Mouse (Mus musculus) hindbrain, embryonic 13.5 days (tissue): ENCODE measurements around the gene Atg4c. TPM values are rescaled to one million over a fixed set of nuclear protein-coding genes. Genes with fewer than 3 reads are reported as not detected.

ENCODE experiments used
- ATAC-seq: fragments of 200-750 bp; cut with Nextera tagmentation; 2 replicates; pipeline ENCODE4 v1.8.0; 2017; ENCODE audit warnings: moderate TSS enrichment; ENCODE audit not compliant: low FRiP score
- H3K27ac ChIP-seq: fragments of 300-500 bp; sonication (generic); 2 replicates; pipeline ENCODE4 v1.5.1; 2015; ENCODE audit warnings: inconsistent platforms, mild to moderate bottlenecking, moderate library complexity
- H3K27me3 ChIP-seq: fragments of 300-500 bp; sonication (generic); 2 replicates; pipeline ENCODE4 v1.6.1; 2015; ENCODE audit warnings: mild to moderate bottlenecking, inconsistent platforms
- H3K36me3 ChIP-seq: fragments of 300-500 bp; sonication (generic); 2 replicates; pipeline ENCODE4 v1.6.1; 2015; ENCODE audit warnings: mild to moderate bottlenecking, inconsistent platforms
- H3K4me1 ChIP-seq: fragments of 300-500 bp; sonication (generic); replicated peaks from 2 replicates; pipeline ENCODE4 v1.6.1; 2015; ENCODE audit warnings: inconsistent platforms
- H3K4me2 ChIP-seq: fragments of 300-500 bp; sonication (generic); 2 replicates; pipeline ENCODE4 v1.6.1; 2015; ENCODE audit warnings: inconsistent platforms, mild to moderate bottlenecking, moderate library complexity
- H3K4me3 ChIP-seq: fragments of 300-500 bp; sonication (generic); 2 replicates; pipeline ENCODE4 v1.5.1; 2015; ENCODE audit warnings: mild to moderate bottlenecking, inconsistent platforms
- H3K9ac ChIP-seq: fragments of 300-500 bp; sonication (generic); 2 replicates; pipeline ENCODE4 v1.6.1; 2015; ENCODE audit warnings: mild to moderate bottlenecking, inconsistent platforms
- H3K9me3 ChIP-seq: fragments of 300-500 bp; sonication (generic); 2 replicates; pipeline ENCODE4 v1.6.1; 2016; ENCODE audit warnings: inconsistent platforms
- WGBS: fragments of 180-500 bp; shearing (Covaris S2); methylation state at CpG from one replicate; pipeline ENCODE4 v1.1.7; 2015; 5-methylcytosine and 5-hydroxymethylcytosine counted together
- polyA plus RNA-seq: library from polyadenylated mRNA; unstranded; fragments of >200 nt; fragmentation: Nextera tagmentation; extraction: Ambion mirVana; gene quantifications from 2 replicates; pipeline ENCODE4 v1.2.1, GENCODE M21; 2015

Gene Atg4c
- polyA plus RNA-seq, result 16.3 and 16.9 TPM in 2 replicates

GRCm38 (mm10) chr4:99193810-99194582 is at the start of gene Atg4c:
Gene Atg4c (plus strand): TSS chr4:99193934.
- 0 out of 2 replicates have a peak, but pooled peaks cover 4% of the 10 kb centered on the region for H3K36me3 ChIP-seq

GRCm38 (mm10) chr4:99151434-99151833 is 42.3 kb upstream of the Atg4c start:
- Histone ChIP-seq H3K36me3 (no peaks in the 10 kb centered on the region), H3K9ac (no peak overlapping the region), H3K4me1 (no peaks in the 10 kb centered on the region), H3K27ac (no peak overlapping the region), H3K27me3 (0 out of 2 replicates have a peak, but pooled peaks cover 4% of the 10 kb centered on the region), H3K4me3 (no peak overlapping the region), H3K9me3 (no peaks in the 10 kb centered on the region), H3K4me2 (no peak overlapping the region)
- 90% methylated on average over 4 of the region's 4 CpGs for WGBS
- ATAC-seq, result no peak

More at GRCm38 (mm10) chr4:99193810-99194582, at the start of gene Atg4c:
- under 1% methylated on average over 50 of the region's 50 CpGs for WGBS
- peak; percentile 98 for ATAC-seq
- Histone ChIP-seq H3K9me3 (no peaks in the 10 kb centered on the region), H3K4me3 (peak within 1 kb of the TSS; percentile 70), H3K27me3 (no peaks in the 10 kb centered on the region), H3K9ac (peak within 1 kb of the TSS; percentile 87), H3K4me2 (peak within 1 kb of the TSS; percentile 60), H3K27ac (peak within 1 kb of the TSS; percentile 96), H3K4me1 (0 out of 2 replicates have a peak, but pooled peaks cover 12% of the 10 kb centered on the region)

- 42% methylated on average over 4 of the region's 4 CpGs for WGBS
- 0 out of 2 replicates have a peak, but pooled peaks cover 4% of the 10 kb centered on the region for H3K27me3 ChIP-seq
- no peak overlapping the region for H3K4me2 ChIP-seq
- no peaks in the 10 kb centered on the region for H3K9me3 ChIP-seq
- no peak overlapping the region for H3K4me3 ChIP-seq
- no peaks in the 10 kb centered on the region for H3K36me3 ChIP-seq
- no peaks in the 10 kb centered on the region for H3K4me1 ChIP-seq
- ATAC-seq, result no peak
- H3K9ac ChIP-seq, result no peak overlapping the region
- H3K27ac ChIP-seq, result no peak overlapping the region
These were observed 41.7 kb upstream of the Atg4c start for GRCm38 (mm10) chr4:99151885-99152558.

GRCm38 (mm10) chr4:99156641-99157307 is 37.0 kb upstream of the Atg4c start:
- no peak overlapping the region for H3K4me3 ChIP-seq
- ATAC-seq, result no peak
- no peaks in the 10 kb centered on the region for H3K36me3 ChIP-seq
- H3K9ac ChIP-seq, result no peak overlapping the region
- H3K27ac ChIP-seq, result no peak overlapping the region
- H3K27me3 ChIP-seq, result peaks cover 18% of the 10 kb centered on the region
- peaks cover 4% of the 10 kb centered on the region; the same call in 1 of the 2 replicates for H3K4me1 ChIP-seq
- no peak overlapping the region for H3K4me2 ChIP-seq
- WGBS, result 62% methylated on average over 11 of the region's 11 CpGs
- H3K9me3 ChIP-seq, result no peaks in the 10 kb centered on the region

- Histone ChIP-seq H3K27me3 (peaks cover 30% of the 10 kb centered on the region), H3K4me2 (no peak overlapping the region), H3K9me3 (no peaks in the 10 kb centered on the region), H3K9ac (no peak overlapping the region), H3K36me3 (no peaks in the 10 kb centered on the region), H3K4me1 (peaks cover 5% of the 10 kb centered on the region), H3K27ac (no peak overlapping the region), H3K4me3 (no peak overlapping the region)
- ATAC-seq, result no peak
- 93% methylated on average over 5 of the region's 5 CpGs for WGBS
These were observed 35.2 kb upstream of the Atg4c start for GRCm38 (mm10) chr4:99158495-99158894.

GRCm38 (mm10) chr4:99160414-99160813 is 33.3 kb upstream of the Atg4c start:
- Histone ChIP-seq H3K4me2 (no peak overlapping the region), H3K27ac (no peak overlapping the region), H3K9me3 (no peaks in the 10 kb centered on the region), H3K27me3 (peaks cover 34% of the 10 kb centered on the region), H3K36me3 (no peaks in the 10 kb centered on the region), H3K9ac (no peak overlapping the region), H3K4me3 (no peak overlapping the region), H3K4me1 (peaks cover 7% of the 10 kb centered on the region)
- ATAC-seq, result no peak
- WGBS, result 7% methylated on average over 3 of the region's 3 CpGs

- WGBS, result 27% methylated on average over 5 of the region's 5 CpGs
- H3K27me3 ChIP-seq, result peaks cover 36% of the 10 kb centered on the region
- no peak overlapping the region for H3K9ac ChIP-seq
- H3K4me1 ChIP-seq, result peaks cover 7% of the 10 kb centered on the region
- no peaks in the 10 kb centered on the region for H3K36me3 ChIP-seq
- H3K27ac ChIP-seq, result no peak overlapping the region
- H3K4me2 ChIP-seq, result no peak overlapping the region
- no peaks in the 10 kb centered on the region for H3K9me3 ChIP-seq
- no peak for ATAC-seq
- H3K4me3 ChIP-seq, result no peak overlapping the region
These were observed 32.8 kb upstream of the Atg4c start for GRCm38 (mm10) chr4:99160899-99161298.

GRCm38 (mm10) chr4:99161457-99161971 is 32.2 kb upstream of the Atg4c start:
- Histone ChIP-seq H3K9me3 (no peaks in the 10 kb centered on the region), H3K36me3 (no peaks in the 10 kb centered on the region), H3K4me1 (peaks cover 7% of the 10 kb centered on the region), H3K4me2 (no peak overlapping the region), H3K9ac (no peak overlapping the region), H3K4me3 (no peak overlapping the region), H3K27me3 (peaks cover 40% of the 10 kb centered on the region), H3K27ac (no peak overlapping the region)
- ATAC-seq, result no peak
- WGBS, result 8% methylated on average over 6 of the region's 6 CpGs

- H3K27me3 ChIP-seq, result peaks cover 40% of the 10 kb centered on the region
- no peaks in the 10 kb centered on the region for H3K9me3 ChIP-seq
- no peak overlapping the region for H3K4me2 ChIP-seq
- no peak overlapping the region for H3K27ac ChIP-seq
- 58% methylated on average over 9 of the region's 9 CpGs for WGBS
- no peak overlapping the region for H3K4me3 ChIP-seq
- H3K36me3 ChIP-seq, result no peaks in the 10 kb centered on the region
- no peak for ATAC-seq
- no peak overlapping the region for H3K9ac ChIP-seq
- peaks cover 7% of the 10 kb centered on the region for H3K4me1 ChIP-seq
These were observed 30.7 kb upstream of the Atg4c start for GRCm38 (mm10) chr4:99163001-99163400.

GRCm38 (mm10) chr4:99163547-99163946 is 30.2 kb upstream of the Atg4c start:
- no peaks in the 10 kb centered on the region for H3K36me3 ChIP-seq
- H3K4me1 ChIP-seq, result peaks cover 7% of the 10 kb centered on the region
- 10% methylated on average over 4 of the region's 4 CpGs for WGBS
- H3K27me3 ChIP-seq, result peaks cover 38% of the 10 kb centered on the region
- no peak overlapping the region for H3K4me3 ChIP-seq
- H3K4me2 ChIP-seq, result no peak overlapping the region
- no peak overlapping the region for H3K27ac ChIP-seq
- H3K9ac ChIP-seq, result no peak overlapping the region
- ATAC-seq, result no peak
- no peaks in the 10 kb centered on the region for H3K9me3 ChIP-seq

GRCm38 (mm10) chr4:99168869-99169268 is 24.9 kb upstream of the Atg4c start:
- no peaks in the 10 kb centered on the region for H3K9me3 ChIP-seq
- H3K4me2 ChIP-seq, result no peak overlapping the region
- no peak overlapping the region for H3K4me3 ChIP-seq
- ATAC-seq, result no peak
- H3K36me3 ChIP-seq, result no peaks in the 10 kb centered on the region
- H3K9ac ChIP-seq, result no peak overlapping the region
- no peaks in the 10 kb centered on the region for H3K4me1 ChIP-seq
- H3K27me3 ChIP-seq, result peaks cover 10% of the 10 kb centered on the region; the same call in 1 of the 2 replicates
- no peak overlapping the region for H3K27ac ChIP-seq
- WGBS, result 94% methylated on average over 5 of the region's 5 CpGs

GRCm38 (mm10) chr4:99174265-99174664 is 19.5 kb upstream of the Atg4c start:
- Histone ChIP-seq H3K27me3 (no peaks in the 10 kb centered on the region; the same call in 1 of the 2 replicates), H3K4me2 (no peak overlapping the region), H3K9ac (no peak overlapping the region), H3K27ac (no peak overlapping the region), H3K9me3 (no peaks in the 10 kb centered on the region), H3K4me3 (no peak overlapping the region), H3K4me1 (no peaks in the 10 kb centered on the region), H3K36me3 (no peaks in the 10 kb centered on the region)
- 88% methylated on average over 7 of the region's 7 CpGs for WGBS
- ATAC-seq, result no peak
